Mouse (Mus musculus): Measurements from ENCODE around the gene Spred2. TPM values are rescaled to one million over a fixed set of nuclear protein-coding genes. Genes with fewer than 3 reads are reported as not detected.

Spred2 gene
- total RNA-seq, 1 experiment from 2014 or later = 4.4 TPM

DNA sequence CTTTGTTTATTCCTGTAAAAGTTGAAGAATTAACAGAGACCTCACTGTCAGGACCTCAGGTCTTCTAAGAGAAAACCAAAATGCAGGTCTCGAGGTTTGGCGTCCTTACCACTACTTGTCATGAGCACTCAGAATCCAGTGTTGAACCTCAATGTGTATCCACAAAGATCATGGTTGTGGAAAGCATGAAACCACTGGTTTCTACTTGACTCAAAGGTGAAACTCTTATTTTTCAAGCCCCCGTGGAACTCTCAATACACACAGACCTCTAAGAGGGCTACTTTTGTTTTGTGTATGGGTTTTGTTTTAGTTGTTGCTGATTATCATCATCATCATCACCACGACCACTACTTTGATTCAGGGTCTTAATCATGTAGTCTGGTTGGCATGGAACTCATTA, 2.0 kb upstream of the Spred2 start:
- ATAC-seq (replicated peaks; ENCODE audit: insufficient number of reproducible peaks, low FRiP score, low TSS enrichment, poor library complexity, severe bottlenecking) = no peak

DNA sequence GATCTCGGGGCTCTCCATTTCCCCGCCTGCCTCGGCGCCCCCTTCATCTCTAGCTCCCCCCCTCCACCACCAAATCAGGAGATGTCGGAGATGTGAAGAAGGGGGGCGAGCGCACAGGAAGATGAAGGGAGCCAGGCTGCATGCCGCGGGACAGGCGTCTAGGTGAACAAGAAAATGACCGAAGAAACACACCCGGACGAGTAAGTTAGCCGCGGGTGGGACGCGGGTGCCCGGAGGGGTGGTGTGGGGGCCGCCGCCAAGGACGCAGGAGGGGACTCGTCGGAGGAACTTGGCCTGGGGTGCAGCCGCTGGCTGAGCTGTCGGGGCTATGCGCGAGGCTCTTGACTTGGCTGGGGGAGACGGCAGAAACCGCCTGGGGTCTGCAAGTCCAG, 578 bp downstream of the Spred2 start:
- no peak for ATAC-seq (replicated peaks; ENCODE audit: insufficient number of reproducible peaks, low FRiP score, low TSS enrichment, poor library complexity, severe bottlenecking)

- peak; percentile 16 for ATAC-seq (replicated peaks; ENCODE audit: insufficient number of reproducible peaks, low FRiP score, low TSS enrichment, poor library complexity, severe bottlenecking)
Measured at GRCm38 (mm10) chr11:19925149-19925975, 1.2 kb downstream of the Spred2 start.

GRCm38 (mm10) chr11:19925976-19926842, 2.0 kb downstream of the Spred2 start:
- peak; percentile 36 for ATAC-seq (replicated peaks; ENCODE audit: insufficient number of reproducible peaks, low FRiP score, low TSS enrichment, poor library complexity, severe bottlenecking)

DNA sequence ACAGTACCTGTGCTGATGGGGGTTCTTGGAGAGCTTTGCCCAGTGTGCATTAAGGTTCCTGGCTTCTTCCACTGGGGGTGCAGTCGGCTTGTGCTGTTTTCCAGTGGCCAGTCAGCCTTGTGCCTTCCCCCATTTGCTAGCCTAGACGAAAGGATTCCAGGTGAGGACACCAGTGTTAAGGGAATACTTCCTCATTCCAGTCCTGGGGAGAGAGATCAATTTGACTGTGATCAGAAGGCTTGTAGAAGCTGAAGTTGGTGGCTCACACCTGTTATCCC, 2.6 kb downstream of the Spred2 start:
- no peak for ATAC-seq (replicated peaks; ENCODE audit: insufficient number of reproducible peaks, low FRiP score, low TSS enrichment, poor library complexity, severe bottlenecking)

DNA sequence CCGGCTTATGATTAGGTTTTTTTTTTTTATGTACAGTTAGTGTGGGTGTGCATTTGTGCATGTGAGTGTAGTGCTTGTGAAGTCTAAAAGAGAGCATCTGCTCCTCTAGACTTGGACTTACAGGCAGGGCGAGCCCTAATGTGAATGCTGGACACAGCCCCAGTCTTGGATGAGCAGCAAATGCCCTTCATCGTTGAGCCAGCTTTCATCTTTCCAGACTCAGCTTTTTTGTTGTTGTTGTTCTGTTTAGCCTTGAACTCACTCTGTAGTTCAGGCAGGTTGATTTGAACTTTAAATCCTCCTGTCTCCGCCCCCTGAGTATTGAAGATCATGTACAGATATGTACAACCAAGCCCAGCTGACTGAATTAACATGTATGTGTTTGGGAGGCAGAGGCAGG, 4.5 kb downstream of the Spred2 start:
- ATAC-seq (replicated peaks; ENCODE audit: insufficient number of reproducible peaks, low FRiP score, low TSS enrichment, poor library complexity, severe bottlenecking) = no peak

DNA sequence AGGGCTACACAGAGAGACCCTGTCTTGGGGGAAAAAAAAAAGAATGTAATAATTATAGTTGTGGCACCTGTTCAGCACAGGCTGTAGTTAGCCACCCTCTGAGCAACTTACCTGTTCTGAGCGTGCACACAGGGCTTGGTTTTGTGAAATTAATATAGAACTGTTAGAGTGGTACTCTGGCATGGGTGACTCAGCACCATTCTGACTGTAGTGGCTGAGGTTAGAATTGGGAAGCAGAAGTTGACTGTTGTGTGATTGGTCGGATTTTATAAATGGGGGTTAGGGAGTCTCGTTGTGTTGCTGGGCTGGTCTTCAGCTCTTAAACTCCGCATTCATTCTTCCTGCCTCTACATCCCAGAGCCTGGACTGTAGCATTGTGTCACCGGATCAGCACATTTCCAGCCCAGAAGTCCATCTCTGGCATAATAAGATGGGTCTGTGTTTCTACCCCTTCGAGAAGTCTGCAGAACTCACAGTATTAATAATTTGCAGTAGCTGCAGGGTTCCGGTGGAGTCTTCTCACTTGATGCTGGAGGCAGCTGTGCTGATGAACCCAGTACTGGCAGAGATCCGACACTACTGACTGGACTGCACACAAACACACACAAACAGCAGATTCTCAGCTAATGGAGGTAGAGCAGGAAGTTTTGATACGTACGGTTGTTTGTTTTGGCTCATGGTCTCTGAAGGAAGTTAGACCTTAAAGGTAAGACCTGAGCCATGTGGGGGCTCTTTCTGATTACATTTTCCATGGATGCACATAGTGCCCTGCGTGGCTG, 5.1 kb downstream of the Spred2 start:
- ATAC-seq (replicated peaks; ENCODE audit: insufficient number of reproducible peaks, low FRiP score, low TSS enrichment, poor library complexity, severe bottlenecking) = no peak

GRCm38 (mm10) chr11:19931569-19932230, 7.5 kb downstream of the Spred2 start:
- ATAC-seq (replicated peaks; ENCODE audit: insufficient number of reproducible peaks, low FRiP score, low TSS enrichment, poor library complexity, severe bottlenecking) = no peak

- ATAC-seq (replicated peaks; ENCODE audit: insufficient number of reproducible peaks, low FRiP score, low TSS enrichment, poor library complexity, severe bottlenecking) = no peak
Measured at GRCm38 (mm10) chr11:19932983-19933511, 8.9 kb downstream of the Spred2 start.

GRCm38 (mm10) chr11:19935524-19936354, 11.6 kb downstream of the Spred2 start:
- no peak for ATAC-seq (replicated peaks; ENCODE audit: insufficient number of reproducible peaks, low FRiP score, low TSS enrichment, poor library complexity, severe bottlenecking)

DNA sequence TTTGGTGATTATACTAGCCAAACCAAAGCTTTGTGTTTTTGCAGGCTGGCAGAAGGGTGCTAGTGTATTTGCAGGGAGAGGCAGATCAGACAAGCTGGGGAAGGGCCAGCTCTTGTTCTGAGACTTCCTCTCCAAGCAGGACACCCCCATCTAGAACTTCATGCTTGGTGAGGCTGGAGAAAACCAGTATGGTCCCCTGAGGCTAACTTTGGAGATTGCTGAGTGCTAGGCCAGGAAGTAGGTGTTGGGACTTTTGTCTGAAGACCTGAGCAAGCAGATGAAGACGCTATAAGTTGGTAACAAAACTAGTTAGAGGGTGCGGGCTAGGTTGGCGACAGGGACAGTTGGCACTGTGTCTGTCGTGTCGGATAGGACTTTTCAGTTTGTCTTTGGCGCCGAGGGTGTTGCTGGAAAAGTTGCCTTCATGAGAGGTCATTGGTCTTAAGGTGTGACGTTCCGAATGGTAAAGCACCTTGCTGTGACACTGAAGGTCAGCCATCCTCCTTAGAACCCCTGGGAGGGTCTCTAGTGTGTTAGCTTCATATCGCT, 14.4 kb downstream of the Spred2 start:
- ATAC-seq (replicated peaks; ENCODE audit: insufficient number of reproducible peaks, low FRiP score, low TSS enrichment, poor library complexity, severe bottlenecking) = no peak

DNA sequence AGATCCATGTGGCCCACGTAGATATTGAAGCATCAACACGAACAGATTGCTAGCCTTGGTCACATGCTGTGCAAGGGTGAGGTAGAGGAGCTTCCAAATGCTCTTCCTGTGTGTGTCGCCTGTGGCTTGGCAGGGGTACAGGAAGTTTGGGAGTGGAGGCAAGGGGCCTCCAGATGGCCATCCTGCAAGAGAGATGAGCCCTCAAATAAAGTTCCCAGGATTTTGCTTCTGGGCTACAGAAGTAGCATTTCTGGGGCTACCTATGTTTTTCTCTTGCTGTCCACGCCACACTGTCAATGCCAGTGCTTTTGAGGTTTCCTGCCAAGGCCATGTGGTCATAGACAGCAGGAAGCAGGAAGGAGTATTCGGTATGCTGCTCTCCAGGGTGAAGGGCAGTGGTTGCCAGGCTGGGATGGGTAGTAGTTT, 15.1 kb downstream of the Spred2 start:
- no peak for ATAC-seq (replicated peaks; ENCODE audit: insufficient number of reproducible peaks, low FRiP score, low TSS enrichment, poor library complexity, severe bottlenecking)

DNA sequence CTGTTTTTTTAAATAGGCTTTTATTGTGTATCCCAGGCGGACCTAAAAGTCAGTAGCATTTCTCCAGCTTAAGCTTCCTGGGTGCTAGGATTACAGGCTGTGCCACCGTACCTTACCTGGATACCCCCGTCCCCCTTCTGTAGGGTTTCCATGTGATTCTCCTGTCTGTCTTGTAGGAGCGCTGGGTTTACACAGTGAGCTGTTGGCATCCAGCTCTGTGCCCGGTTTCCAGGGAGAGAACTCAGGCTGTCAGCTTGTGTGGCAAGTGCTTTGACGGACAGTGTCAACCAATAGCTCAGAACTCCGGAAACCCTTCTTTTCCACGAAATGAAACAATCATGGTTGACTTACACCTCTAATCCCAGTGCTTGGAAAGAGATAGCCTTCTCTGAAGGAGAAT, 15.7 kb downstream of the Spred2 start:
- no peak for ATAC-seq (replicated peaks; ENCODE audit: insufficient number of reproducible peaks, low FRiP score, low TSS enrichment, poor library complexity, severe bottlenecking)

DNA sequence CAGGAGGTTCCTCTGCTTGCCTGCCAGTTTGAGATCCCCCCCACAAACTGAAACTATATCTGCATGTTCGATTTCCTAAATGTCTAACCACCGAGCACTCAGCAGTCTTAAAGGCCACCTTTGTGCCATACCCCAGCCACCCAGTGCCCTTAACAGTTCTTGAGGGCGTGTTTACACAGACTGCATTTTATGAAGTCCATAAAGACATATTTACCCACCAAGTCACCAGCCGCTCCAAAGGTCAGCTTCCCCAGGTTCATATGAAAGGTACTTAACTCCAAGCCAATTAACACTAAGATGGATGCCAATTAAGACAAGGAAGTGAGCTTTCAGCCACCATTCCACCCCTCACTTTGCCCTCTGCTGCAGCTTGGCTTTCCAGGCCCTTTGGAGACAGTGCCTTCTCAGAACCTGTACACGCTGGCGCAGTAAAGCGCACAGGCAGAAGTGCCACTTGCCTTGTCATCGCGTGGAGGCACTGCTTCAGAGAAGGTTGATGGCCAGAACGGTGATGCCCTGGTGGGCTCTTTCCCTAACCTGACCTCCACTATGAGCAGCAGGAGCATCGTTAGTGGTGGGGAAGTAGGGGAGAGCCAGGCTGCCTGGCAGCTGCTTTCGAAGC, 17.1 kb downstream of the Spred2 start:
- ATAC-seq (replicated peaks; ENCODE audit: insufficient number of reproducible peaks, low FRiP score, low TSS enrichment, poor library complexity, severe bottlenecking) = no peak

GRCm38 (mm10) chr11:19941978-19942377, 17.8 kb downstream of the Spred2 start:
- no peak for ATAC-seq (replicated peaks; ENCODE audit: insufficient number of reproducible peaks, low FRiP score, low TSS enrichment, poor library complexity, severe bottlenecking)

- ATAC-seq (replicated peaks; ENCODE audit: insufficient number of reproducible peaks, low FRiP score, low TSS enrichment, poor library complexity, severe bottlenecking) = peak; percentile 45; the same call in 1 of the 2 replicates
Measured at GRCm38 (mm10) chr11:19943753-19944152, 19.6 kb downstream of the Spred2 start.

DNA sequence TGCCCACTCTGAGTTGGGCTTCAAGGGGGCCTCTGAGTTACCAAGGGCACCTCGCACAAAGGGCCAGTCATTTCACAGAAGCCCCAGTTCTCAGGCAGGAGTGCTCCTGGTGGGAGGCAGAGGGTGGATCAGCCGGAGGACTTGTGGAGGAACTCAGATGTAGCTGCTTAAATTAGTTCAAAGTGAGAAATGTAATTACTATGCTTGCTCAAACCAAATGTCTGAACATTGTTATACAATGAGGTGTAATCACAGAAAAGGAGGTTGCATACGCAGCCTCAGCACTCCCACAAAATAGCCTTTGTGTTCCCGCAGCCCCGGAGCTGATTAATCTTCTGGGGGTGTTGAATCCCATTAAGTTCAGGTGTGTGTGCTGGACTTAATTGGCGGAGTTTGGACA, 20.5 kb downstream of the Spred2 start:
- ATAC-seq (replicated peaks; ENCODE audit: insufficient number of reproducible peaks, low FRiP score, low TSS enrichment, poor library complexity, severe bottlenecking) = no peak
